Mouse (Mus musculus): Measurements from ENCODE around the gene Cyp2w1.

- no peak for TF ChIP-seq CTCF (IDR thresholded peaks at IDR 0.05 in 2 of 3, conservative IDR thresholded peaks at IDR 0.05 in 1 of 3; ENCODE audit: control insufficient read depth in 1 of 3, insufficient read depth in 1 of 3, low read depth in 2 of 3, low read length in 3 of 3, poor library complexity in 1 of 3, severe bottlenecking in 1 of 3)
- TF ChIP-seq NELFE (IDR thresholded peaks at IDR 0.05; ENCODE audit: low read depth, low read length) = no peak
- no peak for TF ChIP-seq CHD1 (IDR thresholded peaks at IDR 0.05; ENCODE audit: low read depth, low read length)
- no peak for TF ChIP-seq TCF12 (IDR thresholded peaks at IDR 0.05; ENCODE audit: low read depth, low read length)
- TF ChIP-seq ZNF384 (IDR thresholded peaks at IDR 0.05; ENCODE audit: low read depth, low read length) = no peak
- TF ChIP-seq POLR2A (IDR thresholded peaks at IDR 0.05; ENCODE audit: control insufficient read depth in 1 of 2, insufficient read depth in 1 of 2, low read depth in 1 of 2, low read length in 2 of 2, poor library complexity in 1 of 2) = no peak
- TF ChIP-seq MAX (IDR thresholded peaks at IDR 0.05; ENCODE audit: low read length) = no peak
- no peak for TF ChIP-seq EP300 (IDR thresholded peaks at IDR 0.05; ENCODE audit: low read depth in 1 of 2, low read length in 2 of 2)
- no peak for TF ChIP-seq ZMIZ1 (IDR thresholded peaks at IDR 0.05; ENCODE audit: low read depth, low read length)
- no peak for TF ChIP-seq TAL1 (IDR thresholded peaks at IDR 0.05; ENCODE audit: low read length)
These were observed 21.7 kb upstream of the Cyp2w1 start for GRCm38 (mm10) chr5:139330766-139331165.

Measured in MEL (cell line).